Mouse (Mus musculus): Measurements from ENCODE around the gene Trim67. TPM values are rescaled to one million over a fixed set of nuclear protein-coding genes. Genes with fewer than 3 reads are reported as not detected.

Trim67 gene
- polyA plus RNA-seq, 1 experiment from 2014 or later = 31.9 TPM

DNA sequence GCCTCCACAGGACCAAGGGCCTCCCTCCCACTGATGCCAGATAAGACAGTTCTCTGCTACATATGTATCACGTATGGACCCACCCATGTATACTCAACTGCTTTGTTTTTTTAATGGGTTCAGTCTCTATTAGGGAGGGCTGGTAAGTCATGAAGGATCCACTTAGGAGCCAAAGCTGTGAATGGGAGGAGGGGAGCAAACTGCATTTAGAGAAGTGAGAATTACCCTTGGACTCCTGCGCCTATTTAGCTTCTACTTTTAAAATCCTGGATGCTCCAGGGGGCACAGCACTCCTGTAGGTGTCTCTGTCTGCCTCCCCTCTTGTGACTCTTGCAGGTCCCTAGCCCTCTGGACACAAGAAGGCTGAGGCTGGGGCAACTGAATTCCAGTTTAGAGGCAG, 36.7 kb upstream of the Trim67 start:
- no peaks in the 10 kb centered on the region for H3K36me3 ChIP-seq (ENCODE audit: control insufficient read depth, insufficient read depth, low read length)
- H3K4me3 ChIP-seq (replicated peaks; ENCODE audit: low read depth, low read length) = no peak overlapping the region
- peaks cover 5% of the 10 kb centered on the region; the same call in 1 of the 2 replicates for H3K4me1 ChIP-seq (ENCODE audit: control insufficient read depth, insufficient read depth, low read length)
- H3K9me3 ChIP-seq (ENCODE audit: control insufficient read depth, low read length) = no peaks in the 10 kb centered on the region
- no peak overlapping the region for H3K9ac ChIP-seq (replicated peaks; ENCODE audit: low read length)
- ATAC-seq (ENCODE audit: low FRiP score, low TSS enrichment) = no peak
- WGBS = 71% methylated on average over 2 of the region's 2 CpGs
- H3K27ac ChIP-seq (replicated peaks; ENCODE audit: low read depth, low read length) = no peak overlapping the region
- peaks cover 21% of the 10 kb centered on the region for H3K27me3 ChIP-seq (ENCODE audit: control insufficient read depth, insufficient read depth, low read length)
- H3K4me2 ChIP-seq (ENCODE audit: low read length) = no peak overlapping the region
- DNase-seq = no peak

DNA sequence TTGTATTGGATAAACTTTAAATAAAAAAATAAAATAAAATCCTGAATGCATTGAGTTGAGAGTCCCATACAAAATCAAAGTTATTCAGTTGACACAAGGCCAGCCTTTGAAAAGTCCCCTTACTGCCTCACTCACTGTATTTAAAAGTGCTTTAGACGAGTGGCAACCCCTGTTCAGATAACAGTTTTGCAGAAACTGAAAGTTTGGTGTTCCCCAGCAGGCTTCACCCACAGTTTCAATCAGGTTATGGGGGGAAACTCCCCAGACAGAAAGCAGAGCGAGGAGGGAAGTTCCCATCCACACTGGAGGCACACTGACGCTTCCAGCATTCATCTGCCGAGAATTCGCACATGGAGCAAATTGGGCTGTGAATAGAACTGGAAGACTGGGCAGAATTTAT, 36.3 kb upstream of the Trim67 start:
- DNase-seq (no peak), ATAC-seq (ENCODE audit: low FRiP score, low TSS enrichment) (no peak)
- Histone ChIP-seq H3K4me2 (ENCODE audit: low read length) (no peak overlapping the region), H3K4me1 (ENCODE audit: control insufficient read depth, insufficient read depth, low read length) (peaks cover under 1% of the 10 kb centered on the region; the same call in 1 of the 2 replicates), H3K9me3 (ENCODE audit: control insufficient read depth, low read length) (no peaks in the 10 kb centered on the region), H3K27ac (replicated peaks; ENCODE audit: low read depth, low read length) (no peak overlapping the region), H3K4me3 (replicated peaks; ENCODE audit: low read depth, low read length) (no peak overlapping the region), H3K9ac (replicated peaks; ENCODE audit: low read length) (no peak overlapping the region), H3K36me3 (ENCODE audit: control insufficient read depth, insufficient read depth, low read length) (no peaks in the 10 kb centered on the region), H3K27me3 (ENCODE audit: control insufficient read depth, insufficient read depth, low read length) (peaks cover 16% of the 10 kb centered on the region)
- WGBS = 71% methylated on average over 5 of the region's 5 CpGs

DNA sequence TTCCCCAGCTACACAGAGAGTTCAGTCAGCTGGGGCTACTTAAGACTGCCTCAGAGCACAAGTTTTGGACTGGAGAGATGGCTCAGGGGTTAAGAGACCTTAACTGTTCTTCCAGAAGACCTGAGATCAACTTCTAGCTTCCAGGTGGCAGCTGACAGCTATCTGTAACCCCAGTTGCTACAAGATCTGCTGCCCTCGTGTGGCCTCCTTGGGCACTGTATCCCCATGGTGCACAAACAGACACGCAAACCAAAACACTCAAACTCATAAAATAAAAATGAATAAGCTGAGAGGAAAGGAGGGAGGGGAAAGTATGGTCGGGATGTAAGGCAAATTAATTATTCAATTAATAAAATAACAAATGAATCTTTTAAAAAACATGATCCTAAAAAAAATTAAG, 34.3 kb upstream of the Trim67 start:
- Histone ChIP-seq H3K9me3 (ENCODE audit: control insufficient read depth, low read length) (no peaks in the 10 kb centered on the region), H3K27me3 (ENCODE audit: control insufficient read depth, insufficient read depth, low read length) (no peaks in the 10 kb centered on the region), H3K27ac (replicated peaks; ENCODE audit: low read depth, low read length) (no peak overlapping the region), H3K4me3 (replicated peaks; ENCODE audit: low read depth, low read length) (no peak overlapping the region), H3K9ac (replicated peaks; ENCODE audit: low read length) (no peak overlapping the region), H3K36me3 (ENCODE audit: control insufficient read depth, insufficient read depth, low read length) (no peaks in the 10 kb centered on the region), H3K4me1 (ENCODE audit: control insufficient read depth, insufficient read depth, low read length) (no peaks in the 10 kb centered on the region), H3K4me2 (ENCODE audit: low read length) (no peak overlapping the region)
- 39% methylated on average over 3 of the region's 3 CpGs for WGBS
- ATAC-seq (ENCODE audit: low FRiP score, low TSS enrichment) (no peak), DNase-seq (peak; percentile 42)

DNA sequence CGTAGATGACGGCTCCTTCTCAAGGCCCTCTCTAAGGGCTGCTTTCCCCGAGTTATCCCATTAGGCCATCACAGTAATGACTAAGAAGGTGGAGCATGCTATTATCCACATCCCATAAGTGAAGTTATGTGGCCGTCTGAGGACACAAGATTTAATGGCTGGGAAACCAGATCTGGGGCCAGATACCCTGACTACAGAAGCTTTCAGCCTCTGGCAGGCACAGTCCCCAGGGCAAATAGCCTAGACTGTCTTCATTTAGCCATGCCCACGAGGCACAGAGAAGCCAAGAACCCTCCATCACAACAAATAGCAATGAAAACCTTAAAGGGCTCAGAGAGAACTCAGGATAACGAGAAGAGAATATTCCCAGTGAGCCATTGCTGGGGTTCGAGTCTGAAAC, 29.8 kb upstream of the Trim67 start:
- H3K9ac ChIP-seq (replicated peaks; ENCODE audit: low read length) = no peak overlapping the region
- H3K27me3 ChIP-seq (ENCODE audit: control insufficient read depth, insufficient read depth, low read length) = no peaks in the 10 kb centered on the region
- H3K4me2 ChIP-seq (ENCODE audit: low read length) = no peak overlapping the region
- no peak for ATAC-seq (ENCODE audit: low FRiP score, low TSS enrichment)
- H3K36me3 ChIP-seq (ENCODE audit: control insufficient read depth, insufficient read depth, low read length) = no peaks in the 10 kb centered on the region
- no peaks in the 10 kb centered on the region for H3K4me1 ChIP-seq (ENCODE audit: control insufficient read depth, insufficient read depth, low read length)
- no peaks in the 10 kb centered on the region for H3K9me3 ChIP-seq (ENCODE audit: control insufficient read depth, low read length)
- H3K4me3 ChIP-seq (replicated peaks; ENCODE audit: low read depth, low read length) = no peak overlapping the region
- H3K27ac ChIP-seq (replicated peaks; ENCODE audit: low read depth, low read length) = no peak overlapping the region
- no peak for DNase-seq
- 67% methylated on average over 7 of the region's 7 CpGs for WGBS

DNA sequence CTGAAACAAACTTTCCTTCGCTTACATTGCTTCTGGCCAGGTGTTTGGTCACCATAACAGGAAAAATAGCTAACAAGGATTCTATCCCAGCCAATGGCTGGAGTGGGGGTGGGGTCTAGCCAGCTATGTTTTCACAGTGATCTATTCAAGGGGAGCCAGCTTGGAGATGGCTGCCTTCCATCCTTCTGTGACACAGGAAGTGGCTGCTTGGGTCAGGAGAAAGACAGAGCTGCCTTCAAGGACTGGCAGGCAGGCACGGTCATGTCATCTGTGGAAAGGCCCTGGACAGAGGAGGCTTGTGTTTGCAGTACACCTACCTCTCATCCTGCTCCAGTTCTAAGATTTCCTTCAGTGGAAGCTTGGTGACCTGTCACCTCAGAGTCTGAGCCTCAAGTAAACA, 20.5 kb upstream of the Trim67 start:
- no peaks in the 10 kb centered on the region for H3K27me3 ChIP-seq (ENCODE audit: control insufficient read depth, insufficient read depth, low read length)
- no peaks in the 10 kb centered on the region for H3K4me1 ChIP-seq (ENCODE audit: control insufficient read depth, insufficient read depth, low read length)
- H3K4me2 ChIP-seq (ENCODE audit: low read length) = no peak overlapping the region
- H3K9me3 ChIP-seq (ENCODE audit: control insufficient read depth, low read length) = no peaks in the 10 kb centered on the region
- no peak overlapping the region for H3K27ac ChIP-seq (replicated peaks; ENCODE audit: low read depth, low read length)
- 69% methylated on average over 2 of the region's 2 CpGs for WGBS
- no peak for ATAC-seq (ENCODE audit: low FRiP score, low TSS enrichment)
- no peak overlapping the region for H3K9ac ChIP-seq (replicated peaks; ENCODE audit: low read length)
- no peak for DNase-seq
- H3K36me3 ChIP-seq (ENCODE audit: control insufficient read depth, insufficient read depth, low read length) = no peaks in the 10 kb centered on the region
- H3K4me3 ChIP-seq (replicated peaks; ENCODE audit: low read depth, low read length) = no peak overlapping the region

DNA sequence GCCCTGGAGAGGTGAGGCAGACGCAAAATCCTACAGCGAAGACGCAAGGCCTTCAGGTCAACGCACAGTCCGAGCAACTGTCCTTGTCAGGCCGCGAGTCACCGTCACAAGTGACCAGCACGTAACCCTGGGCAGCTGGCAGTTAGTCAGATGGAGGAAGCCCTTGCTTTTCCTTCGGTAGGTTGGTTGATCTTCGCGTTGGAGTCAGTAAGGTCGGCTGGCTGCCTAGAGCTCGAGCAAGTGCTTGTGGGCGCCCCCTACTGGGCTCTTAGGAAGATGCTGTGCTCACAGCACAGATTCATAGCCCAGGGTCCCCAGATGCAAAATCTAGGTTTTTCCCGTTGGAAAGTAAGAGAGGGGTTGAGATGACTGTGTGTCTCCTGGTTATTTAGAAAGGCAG, 17.2 kb upstream of the Trim67 start:
- H3K9ac ChIP-seq (replicated peaks; ENCODE audit: low read length) = no peak overlapping the region
- H3K4me2 ChIP-seq (ENCODE audit: low read length) = peak overlapping the region; percentile 37
- peak; percentile 91 for DNase-seq
- H3K4me3 ChIP-seq (replicated peaks; ENCODE audit: low read depth, low read length) = no peak overlapping the region
- H3K27me3 ChIP-seq (ENCODE audit: control insufficient read depth, insufficient read depth, low read length) = no peaks in the 10 kb centered on the region
- H3K36me3 ChIP-seq (ENCODE audit: control insufficient read depth, insufficient read depth, low read length) = no peaks in the 10 kb centered on the region
- 15% methylated on average over 16 of the region's 16 CpGs for WGBS
- H3K27ac ChIP-seq (replicated peaks; ENCODE audit: low read depth, low read length) = no peak overlapping the region
- no peaks in the 10 kb centered on the region for H3K9me3 ChIP-seq (ENCODE audit: control insufficient read depth, low read length)
- no peak; the same call in 1 of the 2 replicates for ATAC-seq (ENCODE audit: low FRiP score, low TSS enrichment)
- H3K4me1 ChIP-seq (ENCODE audit: control insufficient read depth, insufficient read depth, low read length) = no peaks in the 10 kb centered on the region

DNA sequence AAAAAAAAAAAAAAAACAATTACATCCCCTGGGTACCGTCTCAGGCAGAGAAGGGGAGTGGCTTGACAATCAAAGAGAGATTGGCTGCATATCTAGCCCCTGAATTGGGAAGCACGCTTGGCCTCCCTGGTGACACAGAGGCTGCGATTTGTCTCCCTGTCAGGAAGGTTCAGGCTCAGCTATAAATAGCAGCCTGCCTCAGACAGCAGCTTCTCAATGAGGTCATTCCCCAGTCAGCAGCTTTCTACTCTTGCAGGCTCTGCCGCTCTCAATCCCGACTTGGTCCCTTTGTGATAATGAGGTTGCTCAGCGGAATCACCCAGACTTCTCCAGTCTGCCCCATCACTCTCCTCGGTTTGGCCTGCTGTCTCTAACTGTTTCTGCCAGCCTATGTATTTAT, 12.7 kb upstream of the Trim67 start:
- DNase-seq = peak; percentile 77
- H3K9ac ChIP-seq (replicated peaks; ENCODE audit: low read length) = no peak overlapping the region; the same call in 1 of the 2 replicates
- 13% methylated on average over 7 of the region's 7 CpGs for WGBS
- H3K4me2 ChIP-seq (ENCODE audit: low read length) = 0 out of 2 replicates have a peak overlapping the region, but pooled peaks have one; percentile 7
- no peaks in the 10 kb centered on the region for H3K9me3 ChIP-seq (ENCODE audit: control insufficient read depth, low read length)
- peaks cover 10% of the 10 kb centered on the region; the same call in 1 of the 2 replicates for H3K4me1 ChIP-seq (ENCODE audit: control insufficient read depth, insufficient read depth, low read length)
- no peaks in the 10 kb centered on the region for H3K36me3 ChIP-seq (ENCODE audit: control insufficient read depth, insufficient read depth, low read length)
- H3K27me3 ChIP-seq (ENCODE audit: control insufficient read depth, insufficient read depth, low read length) = no peaks in the 10 kb centered on the region
- peak overlapping the region; percentile 70 for H3K27ac ChIP-seq (replicated peaks; ENCODE audit: low read depth, low read length)
- H3K4me3 ChIP-seq (replicated peaks; ENCODE audit: low read depth, low read length) = no peak overlapping the region
- peak; percentile 62; the same call in 1 of the 2 replicates for ATAC-seq (ENCODE audit: low FRiP score, low TSS enrichment)

DNA sequence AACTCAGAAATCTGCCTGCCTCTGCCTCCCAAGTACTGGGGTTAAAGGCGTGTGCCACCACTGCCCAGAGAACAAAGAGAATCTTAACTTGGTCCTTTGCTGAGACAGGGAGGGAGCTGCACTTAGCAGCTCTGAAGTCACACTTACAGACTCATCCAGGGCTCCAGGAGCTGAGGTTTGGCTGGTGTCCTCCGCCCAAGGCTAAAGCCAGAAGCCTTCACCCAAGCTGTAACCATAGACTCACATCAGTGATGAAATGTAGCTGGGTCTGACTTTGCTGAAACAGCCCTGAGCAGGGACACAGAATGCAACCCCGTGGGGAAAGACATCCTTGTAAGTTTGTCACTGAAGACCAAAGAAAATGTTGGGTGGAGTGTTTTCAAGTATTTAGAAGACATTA, 10.5 kb upstream of the Trim67 start:
- WGBS = 78% methylated on average over 3 of the region's 3 CpGs
- H3K9ac ChIP-seq (replicated peaks; ENCODE audit: low read length) = no peak overlapping the region
- no peak overlapping the region for H3K27ac ChIP-seq (replicated peaks; ENCODE audit: low read depth, low read length)
- DNase-seq = no peak
- no peaks in the 10 kb centered on the region for H3K36me3 ChIP-seq (ENCODE audit: control insufficient read depth, insufficient read depth, low read length)
- H3K4me3 ChIP-seq (replicated peaks; ENCODE audit: low read depth, low read length) = no peak overlapping the region
- H3K4me1 ChIP-seq (ENCODE audit: control insufficient read depth, insufficient read depth, low read length) = peaks cover 10% of the 10 kb centered on the region; the same call in 1 of the 2 replicates
- ATAC-seq (ENCODE audit: low FRiP score, low TSS enrichment) = no peak
- H3K4me2 ChIP-seq (ENCODE audit: low read length) = no peak overlapping the region
- H3K9me3 ChIP-seq (ENCODE audit: control insufficient read depth, low read length) = no peaks in the 10 kb centered on the region
- no peaks in the 10 kb centered on the region for H3K27me3 ChIP-seq (ENCODE audit: control insufficient read depth, insufficient read depth, low read length)

DNA sequence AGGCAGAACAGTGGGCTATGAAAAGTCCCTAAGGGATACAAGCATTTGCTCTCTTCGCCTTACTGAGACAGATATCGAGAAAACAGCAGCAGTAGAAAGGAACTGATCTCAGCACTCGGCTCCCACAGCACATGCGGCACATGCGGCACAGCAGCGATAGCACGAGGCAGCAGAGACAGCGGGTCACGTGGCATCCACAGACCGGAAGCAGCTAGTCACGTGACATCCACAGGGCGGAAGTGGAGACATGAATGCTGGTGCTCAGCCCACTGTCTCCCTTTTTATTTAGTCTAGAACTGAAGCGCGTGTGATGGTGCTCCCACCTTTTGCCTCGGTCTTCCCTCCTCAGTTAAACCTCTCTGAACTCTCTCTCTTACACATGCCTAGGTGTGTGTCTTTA, 9.7 kb upstream of the Trim67 start:
- peaks cover 10% of the 10 kb centered on the region; the same call in 1 of the 2 replicates for H3K4me1 ChIP-seq (ENCODE audit: control insufficient read depth, insufficient read depth, low read length)
- H3K9me3 ChIP-seq (ENCODE audit: control insufficient read depth, low read length) = no peaks in the 10 kb centered on the region
- H3K4me2 ChIP-seq (ENCODE audit: low read length) = no peak overlapping the region
- no peaks in the 10 kb centered on the region for H3K36me3 ChIP-seq (ENCODE audit: control insufficient read depth, insufficient read depth, low read length)
- WGBS = 93% methylated on average over 15 of the region's 15 CpGs
- no peaks in the 10 kb centered on the region for H3K27me3 ChIP-seq (ENCODE audit: control insufficient read depth, insufficient read depth, low read length)
- no peak overlapping the region for H3K4me3 ChIP-seq (replicated peaks; ENCODE audit: low read depth, low read length)
- no peak for DNase-seq
- H3K27ac ChIP-seq (replicated peaks; ENCODE audit: low read depth, low read length) = no peak overlapping the region
- H3K9ac ChIP-seq (replicated peaks; ENCODE audit: low read length) = no peak overlapping the region
- ATAC-seq (ENCODE audit: low FRiP score, low TSS enrichment) = no peak

Data from midbrain, embryonic 14.5 days (tissue).